ENCODE assay signal across 9 mouse cellular contexts in genomic region chrX:38084226-38084625, GRCm38 (mm10). TPM values are rescaled to one million over a fixed set of nuclear protein-coding genes. Genes with fewer than 3 reads are reported as not detected.
DNase-seq lines count a peak whose midpoint lies in the region; ATAC-seq and TF ChIP-seq lines count a peak whose summit lies in the region.
"Had no signal": no experiment of that assay in that cellular context is flagged by ENCODE, and none has a peak within 500 bp of the region (broad histone marks: within the 10 kb centered on the region; RNA-seq: fewer than 3 reads in every experiment).

No protein-coding gene starts in this region.

- H3K9me3 ChIP-seq in intestine, postnatal 0 days (ENCODE audit: control insufficient read depth): no peaks in the 10 kb centered on the region
- H3K9me3 ChIP-seq in intestine, embryonic 15.5 days: no peaks in the 10 kb centered on the region
- no peaks in the 10 kb centered on the region for H3K9me3 ChIP-seq in hindbrain, embryonic 14.5 days (ENCODE audit: control insufficient read depth, low read length)
- no peaks in the 10 kb centered on the region for H3K9me3 ChIP-seq in liver, embryonic 11.5 days (ENCODE audit: control insufficient read depth, low read length)
- H3K9me3 ChIP-seq: megakaryocyte, embryonic 14.5 days had no signal

- peak; percentile 77 for TF ChIP-seq CTCF in intestine, postnatal 0 days (IDR thresholded peaks at IDR 0.05; ENCODE audit: low read depth)

- DNase-seq in Muller cell, postnatal 12 days (ENCODE audit: inconsistent ontology term): peak; percentile 7
- DNase-seq in cerebellum, postnatal 14 days: peak; percentile 59 to 72
- peak; percentile 65 for DNase-seq in hindbrain, embryonic 14.5 days (ENCODE audit: low spot score)
- DNase-seq in liver, embryonic 11.5 days (ENCODE audit: low spot score): peak; percentile 45
- DNase-seq in retina, adult 2 months (ENCODE audit: low read depth, low spot score): peak; percentile 2

- H3K27ac ChIP-seq in intestine, postnatal 0 days (ENCODE audit: low read depth, low read length): no peak overlapping the region
- no peak overlapping the region for H3K27ac ChIP-seq in intestine, embryonic 15.5 days
- H3K27ac ChIP-seq in hindbrain, embryonic 14.5 days: no peak overlapping the region
- H3K27ac ChIP-seq in liver, embryonic 11.5 days (ENCODE audit: low read depth, low read length): no peak overlapping the region

- H3K4me1 ChIP-seq in intestine, postnatal 0 days (replicated peaks; ENCODE audit: control insufficient read depth, insufficient read depth, low read length): no peaks in the 10 kb centered on the region
- H3K4me1 ChIP-seq in intestine, embryonic 15.5 days (replicated peaks): no peaks in the 10 kb centered on the region
- no peaks in the 10 kb centered on the region for H3K4me1 ChIP-seq in hindbrain, embryonic 14.5 days (replicated peaks; ENCODE audit: control insufficient read depth, insufficient read depth, low read length)
- H3K4me1 ChIP-seq in liver, embryonic 11.5 days (replicated peaks; ENCODE audit: control insufficient read depth, insufficient read depth, low read length): no peaks in the 10 kb centered on the region
- H3K4me1 ChIP-seq: megakaryocyte, embryonic 14.5 days had no signal

- WGBS in intestine, postnatal 0 days: 21% methylated on average over 12 of the region's 12 CpGs
- 24% methylated on average over 12 of the region's 12 CpGs for WGBS in intestine, embryonic 15.5 days
- WGBS in hindbrain, embryonic 14.5 days: 16% methylated on average over 12 of the region's 12 CpGs
- 20% methylated on average over 12 of the region's 12 CpGs for WGBS in liver, embryonic 11.5 days

- ATAC-seq in intestine, postnatal 0 days: no peak
- ATAC-seq in intestine, embryonic 15.5 days: no peak
- no peak for ATAC-seq in hindbrain, embryonic 14.5 days (ENCODE audit: low FRiP score)
- ATAC-seq in liver, embryonic 11.5 days (replicated peaks; ENCODE audit: low FRiP score): no peak
- ATAC-seq in erythroid progenitor cell, adult 5-6 weeks (replicated peaks; ENCODE audit: low FRiP score, poor library complexity, severe bottlenecking): no peak

- H3K9ac ChIP-seq in intestine, postnatal 0 days (ENCODE audit: low read depth, low read length): no peak overlapping the region
- H3K9ac ChIP-seq in intestine, embryonic 15.5 days: no peak overlapping the region
- H3K9ac ChIP-seq in hindbrain, embryonic 14.5 days: no peak overlapping the region
- no peak overlapping the region for H3K9ac ChIP-seq in liver, embryonic 11.5 days (ENCODE audit: low read depth, low read length)

- H3K36me3 ChIP-seq in intestine, postnatal 0 days (ENCODE audit: control insufficient read depth, insufficient read depth): no peaks in the 10 kb centered on the region
- no peaks in the 10 kb centered on the region for H3K36me3 ChIP-seq in intestine, embryonic 15.5 days
- no peaks in the 10 kb centered on the region for H3K36me3 ChIP-seq in hindbrain, embryonic 14.5 days (replicated peaks; ENCODE audit: control insufficient read depth, insufficient read depth)
- no peaks in the 10 kb centered on the region for H3K36me3 ChIP-seq in liver, embryonic 11.5 days (ENCODE audit: control insufficient read depth, insufficient read depth, low read length)

- H3K27me3 ChIP-seq in intestine, postnatal 0 days (replicated peaks; ENCODE audit: control insufficient read depth, insufficient read depth, low read length): no peaks in the 10 kb centered on the region
- H3K27me3 ChIP-seq in intestine, embryonic 15.5 days (replicated peaks): no peaks in the 10 kb centered on the region
- H3K27me3 ChIP-seq in hindbrain, embryonic 14.5 days (ENCODE audit: control insufficient read depth, insufficient read depth, low read length): no peaks in the 10 kb centered on the region
- H3K27me3 ChIP-seq in liver, embryonic 11.5 days (replicated peaks; ENCODE audit: control insufficient read depth, insufficient read depth, low read length): no peaks in the 10 kb centered on the region

- H3K4me3 ChIP-seq in intestine, postnatal 0 days (ENCODE audit: low read depth, low read length): no peak overlapping the region
- no peak overlapping the region for H3K4me3 ChIP-seq in intestine, embryonic 15.5 days (replicated peaks)
- H3K4me3 ChIP-seq in hindbrain, embryonic 14.5 days (replicated peaks; ENCODE audit: low read length): no peak overlapping the region
- H3K4me3 ChIP-seq in liver, embryonic 11.5 days (ENCODE audit: low read depth, low read length): no peak overlapping the region
- H3K4me3 ChIP-seq: megakaryocyte, embryonic 14.5 days had no signal

- no peak overlapping the region for H3K4me2 ChIP-seq in intestine, postnatal 0 days (replicated peaks; ENCODE audit: low read depth)
- H3K4me2 ChIP-seq in intestine, embryonic 15.5 days (replicated peaks): no peak overlapping the region
- no peak overlapping the region for H3K4me2 ChIP-seq in hindbrain, embryonic 14.5 days (replicated peaks)
- no peak overlapping the region for H3K4me2 ChIP-seq in liver, embryonic 11.5 days

RNA-seq across cellular contexts. Expression of gene Rhox11, which starts 0.7 kb away (rescaled TPM):
- not detected in 2 replicates for polyA plus RNA-seq in intestine, postnatal 0 days (2015; fragmentation: Nextera tagmentation; extraction: Ambion mirVana)
- not detected in 2 replicates for polyA plus RNA-seq in intestine, embryonic 15.5 days (2015; fragmentation: Nextera tagmentation; extraction: Ambion mirVana)
- not detected in 2 replicates for polyA plus RNA-seq in hindbrain, embryonic 14.5 days (2014; fragmentation: Nextera tagmentation; extraction: Ambion mirVana)
- polyA plus RNA-seq in liver, embryonic 11.5 days (2014; fragmentation: Nextera tagmentation; extraction: Ambion mirVana): not detected in 2 replicates
- total RNA-seq in erythroid progenitor cell, adult 5-6 weeks (2015; ENCODE audit: low replicate concordance): not detected in 2 replicates
- not detected in 2 replicates for total RNA-seq in erythroid progenitor cell, adult 5-6 weeks (2017; ENCODE audit: low replicate concordance)

RNA-seq across cellular contexts. Expression of gene Rhox10, which starts 18.0 kb away (rescaled TPM):
- not detected in 2 replicates for polyA plus RNA-seq in intestine, postnatal 0 days (2015; fragmentation: Nextera tagmentation; extraction: Ambion mirVana)
- not detected in 2 replicates for polyA plus RNA-seq in intestine, embryonic 15.5 days (2015; fragmentation: Nextera tagmentation; extraction: Ambion mirVana)
- polyA plus RNA-seq in hindbrain, embryonic 14.5 days (2014; fragmentation: Nextera tagmentation; extraction: Ambion mirVana): not detected in 2 replicates
- not detected in 2 replicates for polyA plus RNA-seq in liver, embryonic 11.5 days (2014; fragmentation: Nextera tagmentation; extraction: Ambion mirVana)
- total RNA-seq in erythroid progenitor cell, adult 5-6 weeks (2015; ENCODE audit: low replicate concordance): not detected in 2 replicates
- total RNA-seq in erythroid progenitor cell, adult 5-6 weeks (2017; ENCODE audit: low replicate concordance): not detected in 2 replicates

RNA-seq across cellular contexts. Expression of gene Rhox12, which starts 26.5 kb away (rescaled TPM):
- not detected in 2 replicates for polyA plus RNA-seq in intestine, postnatal 0 days (2015; fragmentation: Nextera tagmentation; extraction: Ambion mirVana)
- not detected in 2 replicates for polyA plus RNA-seq in intestine, embryonic 15.5 days (2015; fragmentation: Nextera tagmentation; extraction: Ambion mirVana)
- not detected in 2 replicates for polyA plus RNA-seq in hindbrain, embryonic 14.5 days (2014; fragmentation: Nextera tagmentation; extraction: Ambion mirVana)
- not detected in 2 replicates for polyA plus RNA-seq in liver, embryonic 11.5 days (2014; fragmentation: Nextera tagmentation; extraction: Ambion mirVana)
- not detected in 2 replicates for total RNA-seq in erythroid progenitor cell, adult 5-6 weeks (2015; ENCODE audit: low replicate concordance)
- not detected in 2 replicates for total RNA-seq in erythroid progenitor cell, adult 5-6 weeks (2017; ENCODE audit: low replicate concordance)

RNA-seq across cellular contexts. Expression of gene Rhox13, which starts 36.8 kb away (rescaled TPM):
- not detected in 2 replicates for polyA plus RNA-seq in intestine, postnatal 0 days (2015; fragmentation: Nextera tagmentation; extraction: Ambion mirVana)
- not detected in 2 replicates for polyA plus RNA-seq in intestine, embryonic 15.5 days (2015; fragmentation: Nextera tagmentation; extraction: Ambion mirVana)
- polyA plus RNA-seq in hindbrain, embryonic 14.5 days (2014; fragmentation: Nextera tagmentation; extraction: Ambion mirVana): not detected in 2 replicates
- not detected in 2 replicates for polyA plus RNA-seq in liver, embryonic 11.5 days (2014; fragmentation: Nextera tagmentation; extraction: Ambion mirVana)
- total RNA-seq in erythroid progenitor cell, adult 5-6 weeks (2015; ENCODE audit: low replicate concordance): not detected in 2 replicates
- not detected in 2 replicates for total RNA-seq in erythroid progenitor cell, adult 5-6 weeks (2017; ENCODE audit: low replicate concordance)

RNA-seq across cellular contexts. Expression of gene Btg1-ps2, which starts 41.3 kb away (rescaled TPM):
- polyA plus RNA-seq in intestine, postnatal 0 days (2015; fragmentation: Nextera tagmentation; extraction: Ambion mirVana): not detected in 2 replicates
- polyA plus RNA-seq in intestine, embryonic 15.5 days (2015; fragmentation: Nextera tagmentation; extraction: Ambion mirVana): not detected in 2 replicates
- not detected in 2 replicates for polyA plus RNA-seq in hindbrain, embryonic 14.5 days (2014; fragmentation: Nextera tagmentation; extraction: Ambion mirVana)
- polyA plus RNA-seq in liver, embryonic 11.5 days (2014; fragmentation: Nextera tagmentation; extraction: Ambion mirVana): not detected in 2 replicates
- not detected in 2 replicates for total RNA-seq in erythroid progenitor cell, adult 5-6 weeks (2015; ENCODE audit: low replicate concordance)
- not detected in 2 replicates for total RNA-seq in erythroid progenitor cell, adult 5-6 weeks (2017; ENCODE audit: low replicate concordance)

Comparison
In these comparisons a context has a peak if more than half of its experiments do, and no peak if none do; other contexts are left out.
1. DNase-seq: peak in every context shown above with its lines; median percentile 66 in cerebellum, postnatal 14 days; 65 in hindbrain, embryonic 14.5 days; 45 in liver, embryonic 11.5 days; 7 in Muller cell, postnatal 12 days; 2 in retina, adult 2 months.